Mouse (Mus musculus) bone marrow, adult 2 months (tissue): ENCODE measurements around the gene Ino80b. TPM values are rescaled to one million over a fixed set of nuclear protein-coding genes. Genes with fewer than 3 reads are reported as not detected.

Experiments
- H3K27ac ChIP-seq: fragments of 200-500 bp; 2 replicates; pipeline ENCODE4 v1.5.1; 2012; ENCODE audit warnings: low read depth, mild to moderate bottlenecking, control low read depth, inconsistent platforms, low read length; ENCODE audit not compliant: control insufficient read depth, poor library complexity, insufficient read depth
- H3K4me1 ChIP-seq: fragments of 200-500 bp; 2 replicates; pipeline ENCODE4 v1.6.1; 2011; ENCODE audit warnings: low read length; ENCODE audit not compliant: control insufficient read depth, insufficient read depth
- H3K4me3 ChIP-seq: fragments of 200-500 bp; replicated peaks from 2 replicates; pipeline ENCODE3; 2011; ENCODE audit warnings: mild to moderate bottlenecking, low read depth, low read length, control low read depth; ENCODE audit not compliant: control insufficient read depth
- CTCF ChIP-seq: fragments of 200-500 bp; IDR thresholded peaks from 2 replicates; pipeline ENCODE4 v1.5.1; 2011; ENCODE audit warnings: low read length, control low read depth; ENCODE audit not compliant: control insufficient read depth, insufficient read depth
- POLR2A ChIP-seq: fragments of 200-500 bp; IDR thresholded peaks from 2 replicates; pipeline ENCODE4 v1.6.1; 2011; ENCODE audit warnings: low read depth, mild to moderate bottlenecking, control low read depth, low read length, borderline replicate concordance; ENCODE audit not compliant: control insufficient read depth
- WGBS: fragments of 180-500 bp; shearing (Covaris S2); methylation state at CpG from one replicate; pipeline ENCODE4 v1.1.7; 2018; 5-methylcytosine and 5-hydroxymethylcytosine counted together
- polyA plus RNA-seq: library from polyadenylated mRNA; stranded (reverse); fragments of >200 nt; gene quantifications from 2 replicates; pipeline ENCODE4 v1.2.4, GENCODE M21; 2011; ENCODE audit warnings: low replicate concordance; ENCODE audit not compliant: missing spikeins, insufficient read depth, insufficient read length

Gene Ino80b
- polyA plus RNA-seq, 1 experiment: 16.6 TPM

GRCm38 (mm10) chr6:83074979-83075378 lies 50.3 kb downstream of the Ino80b start:
- 18% methylated on average over 2 of the region's 2 CpGs for WGBS
- Histone ChIP-seq H3K27ac (no peak overlapping the region), H3K4me1 (peaks cover 1% of the 10 kb centered on the region), H3K4me3 (no peak overlapping the region)
- TF ChIP-seq POLR2A (no peak), CTCF (no peak)

Other genes starting within 250 kb of the Ino80b start
- 0.65 and 3.2 TPM in 2 replicates for gene Sema4f, start 185.7 kb downstream of the Ino80b start, polyA plus RNA-seq
- 3.6 and 10.3 TPM in 2 replicates for gene M1ap, start 178.5 kb downstream of the Ino80b start, polyA plus RNA-seq
- 26.6 and 39.6 TPM in 2 replicates for gene Dok1, start 92.0 kb downstream of the Ino80b start, polyA plus RNA-seq
- gene Loxl3, start 91.3 kb downstream of the Ino80b start, polyA plus RNA-seq: 6.9 and 13.3 TPM in 2 replicates
- gene Aup1, start 70.9 kb downstream of the Ino80b start, polyA plus RNA-seq: 142 and 337 TPM in 2 replicates
- 115 and 145 TPM in 2 replicates for gene Htra2, start 70.2 kb downstream of the Ino80b start, polyA plus RNA-seq
- 5.3 and 13.5 TPM in 2 replicates for gene Dqx1, start 67.6 kb downstream of the Ino80b start, polyA plus RNA-seq
- not detected in 2 replicates for gene Tlx2, start 55.1 kb downstream of the Ino80b start, polyA plus RNA-seq
- 32.0 and 40.8 TPM in 2 replicates for gene Pcgf1, start 47.6 kb downstream of the Ino80b start, polyA plus RNA-seq
- not detected in 2 replicates for gene Lbx2, start 39.1 kb downstream of the Ino80b start, polyA plus RNA-seq
- gene Ccdc142, start 23.8 kb downstream of the Ino80b start, polyA plus RNA-seq: 1.1 and 2.5 TPM in 2 replicates
- 4.2 and 7.7 TPM in 2 replicates for gene Gm42688, start 23.8 kb downstream of the Ino80b start, polyA plus RNA-seq
- 20.2 and 49.7 TPM in 2 replicates for gene Mrpl53, start 16.4 kb downstream of the Ino80b start, polyA plus RNA-seq
- 20.6 and 29.6 TPM in 2 replicates for gene Mogs, start 9.9 kb downstream of the Ino80b start, polyA plus RNA-seq
- gene Wbp1, start 3.9 kb downstream of the Ino80b start, polyA plus RNA-seq: 30.0 and 41.2 TPM in 2 replicates
- 1.3 and 1.6 TPM in 2 replicates for gene Rtkn, start 10.0 kb upstream of the Ino80b start, polyA plus RNA-seq
- not detected in 2 replicates for gene Wdr54, start 31.0 kb upstream of the Ino80b start, polyA plus RNA-seq
- gene 1700003E16Rik, start 31.0 kb upstream of the Ino80b start, polyA plus RNA-seq: not detected in 2 replicates
- 31.5 and 76.8 TPM in 2 replicates for gene Dctn1, start 40.5 kb upstream of the Ino80b start, polyA plus RNA-seq
- 1.1 TPM in 1 of 2 replicates, not detected in the other for gene Slc4a5, start 94.4 kb upstream of the Ino80b start, polyA plus RNA-seq
- gene Mthfd2, start 200.5 kb upstream of the Ino80b start, polyA plus RNA-seq: 22.0 and 30.0 TPM in 2 replicates
- gene Mob1a, start 200.6 kb upstream of the Ino80b start, polyA plus RNA-seq: 24.6 and 31.2 TPM in 2 replicates
- 128 and 170 TPM in 2 replicates for gene Bola3, start 223.7 kb upstream of the Ino80b start, polyA plus RNA-seq